Mouse (Mus musculus) liver, embryonic 14.5 days (tissue): ENCODE measurements at regions not wholly inside any gene's neighbourhood (a gene's known extent, or its start where the extent isn't known, plus 50 kb on each side); places are given as distances from the start of the nearest gene placed in this dataset.

Experiments used
- ATAC-seq: fragments of 200-750 bp; cut with Nextera tagmentation; 2 replicates; pipeline ENCODE4 v1.8.0; 2017; ENCODE audit warnings: moderate number of reproducible peaks, mild to moderate bottlenecking, moderate library complexity; ENCODE audit not compliant: insufficient read depth
- DNase-seq, 3 experiments: peaks; one replicate each; pipeline ENCODE4 v3.0.0-alpha.2; 2012 to 2013; ENCODE audit warnings: low read depth in 3 of 3, low spot score in 3 of 3
- H3K27ac ChIP-seq: fragments of 300-500 bp; sonication (generic); 2 replicates; pipeline ENCODE4 v1.5.1; 2014; ENCODE audit warnings: moderate library complexity, mild to moderate bottlenecking, control low read depth, inconsistent platforms
- H3K27me3 ChIP-seq: fragments of 300-500 bp; sonication (generic); 2 replicates; pipeline ENCODE4 v1.6.1; 2014; ENCODE audit warnings: mild to moderate bottlenecking, low read length, moderate library complexity; ENCODE audit not compliant: control insufficient read depth, insufficient read depth
- H3K36me3 ChIP-seq: fragments of 300-500 bp; sonication (generic); replicated peaks from 2 replicates; pipeline ENCODE4 v1.6.1; 2014; ENCODE audit warnings: low read depth; ENCODE audit not compliant: control insufficient read depth, insufficient read depth
- H3K4me1 ChIP-seq, 2 experiments: fragments of 200-500 bp in 1 of 2; fragments of 300-500 bp in 1 of 2; sonication (generic) in 1 of 2; replicated peaks; 2 replicates each; pipeline ENCODE4 v1.6.1; 2012 to 2014; ENCODE audit warnings: antibody characterized with exemption in 1 of 2, inconsistent platforms in 1 of 2, low read length in 1 of 2; ENCODE audit not compliant: control insufficient read depth in 2 of 2, insufficient read depth in 2 of 2
- H3K4me2 ChIP-seq: fragments of 300-500 bp; sonication (generic); 2 replicates; pipeline ENCODE4 v1.6.1; 2014; ENCODE audit warnings: low read depth, mild to moderate bottlenecking, control low read depth, moderate library complexity
- H3K4me3 ChIP-seq, 2 experiments: fragments of 200-500 bp in 1 of 2; fragments of 300-500 bp in 1 of 2; sonication (generic) in 1 of 2; 2 replicates each; pipeline ENCODE4 v1.5.1; 2012 to 2014; ENCODE audit warnings: low read depth in 2 of 2, low read length in 2 of 2, mild to moderate bottlenecking in 2 of 2, control low read depth in 1 of 2, inconsistent platforms in 1 of 2, moderate library complexity in 1 of 2; ENCODE audit not compliant: insufficient read depth in 1 of 2
- H3K9ac ChIP-seq: fragments of 300-500 bp; sonication (generic); replicated peaks from 2 replicates; pipeline ENCODE4 v1.6.1; 2014; ENCODE audit warnings: mild to moderate bottlenecking, control low read depth, moderate library complexity
- H3K9me3 ChIP-seq: fragments of 300-500 bp; sonication (generic); 2 replicates; pipeline ENCODE4 v1.6.1; 2016; ENCODE audit warnings: low read length, mixed read lengths; ENCODE audit not compliant: control insufficient read depth
- CTCF ChIP-seq: IDR thresholded peaks from 2 replicates; pipeline ENCODE4 v1.5.1; 2016; ENCODE audit warnings: antibody characterized with exemption, low read depth, control low read depth
- EP300 ChIP-seq: IDR thresholded peaks from 2 replicates; pipeline ENCODE4 v1.6.1; 2016; ENCODE audit warnings: antibody characterized with exemption, low read depth
- WGBS: fragments of 180-500 bp; shearing (Covaris S2); extraction: QIAGEN DNeasy Blood & Tissue Kit; methylation state at CpG from one replicate; pipeline ENCODE4 v1.1.7; 2014; ENCODE audit not compliant: insufficient replicate concordance; 5-methylcytosine and 5-hydroxymethylcytosine counted together

DNA sequence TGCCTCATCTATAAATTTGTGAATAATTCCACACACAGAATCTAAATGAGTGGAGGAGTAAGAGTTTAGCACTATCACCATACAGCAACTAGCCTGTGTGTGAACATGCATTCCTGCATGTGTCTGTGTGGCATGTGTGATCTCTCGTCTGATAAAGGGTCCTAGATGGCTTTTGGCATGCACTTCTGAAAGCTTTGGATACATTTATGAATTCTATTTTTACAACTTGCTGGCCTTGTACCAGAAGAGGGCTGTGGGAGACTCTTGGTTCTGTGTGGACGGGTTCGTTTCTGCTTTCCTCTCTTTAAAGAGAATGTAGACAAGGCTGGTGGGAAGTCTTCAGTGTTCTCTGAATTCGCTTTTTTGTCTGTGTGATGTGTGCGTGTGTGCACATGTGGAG, 148.7 kb upstream of the Id2 start:
- no peak for TF ChIP-seq CTCF
- TF ChIP-seq EP300, result no peak
- Histone ChIP-seq H3K9me3 (no peaks in the 10 kb centered on the region), H3K27me3 (no peaks in the 10 kb centered on the region), H3K9ac (no peak overlapping the region), H3K27ac (no peak overlapping the region), H3K4me2 (no peak overlapping the region), H3K36me3 (no peaks in the 10 kb centered on the region), H3K4me1 (peaks cover 0 to 4% of the 10 kb centered on the region in 2 experiments; a peak in 1 of 4 replicates), H3K4me3 (no peak overlapping the region)
- DNase-seq (no peak), ATAC-seq (no peak)
- 56% methylated on average over 5 of the region's 5 CpGs for WGBS

DNA sequence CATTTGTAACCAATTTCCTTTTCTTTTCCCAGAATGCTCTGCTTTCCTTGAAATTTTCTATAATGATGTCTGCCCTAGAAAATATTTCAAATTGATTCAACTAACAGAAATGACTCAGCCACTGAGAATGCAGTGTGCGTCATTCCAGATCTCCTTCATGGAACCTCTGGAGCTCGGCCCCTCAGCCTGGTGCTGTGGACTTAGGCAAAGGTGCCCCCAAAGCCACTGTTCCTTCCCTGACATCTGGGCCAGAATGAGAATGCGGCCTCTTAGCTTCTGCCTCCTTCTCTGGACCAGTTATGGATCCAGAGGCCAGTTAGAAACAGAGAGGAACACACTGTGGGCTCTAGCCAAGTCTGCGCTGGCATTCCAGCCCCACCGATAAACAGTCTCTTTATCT, 148.3 kb upstream of the Id2 start:
- Histone ChIP-seq H3K27me3 (no peaks in the 10 kb centered on the region), H3K27ac (no peak overlapping the region), H3K36me3 (no peaks in the 10 kb centered on the region), H3K4me3 (no peak overlapping the region), H3K9ac (no peak overlapping the region), H3K4me1 (peaks cover 0 to 4% of the 10 kb centered on the region in 2 experiments; a peak in 1 of 4 replicates), H3K9me3 (no peaks in the 10 kb centered on the region), H3K4me2 (no peak overlapping the region)
- WGBS, result 68% methylated on average over 5 of the region's 5 CpGs
- ATAC-seq, result no peak
- TF ChIP-seq CTCF (no peak), EP300 (no peak)
- no peak for DNase-seq

DNA sequence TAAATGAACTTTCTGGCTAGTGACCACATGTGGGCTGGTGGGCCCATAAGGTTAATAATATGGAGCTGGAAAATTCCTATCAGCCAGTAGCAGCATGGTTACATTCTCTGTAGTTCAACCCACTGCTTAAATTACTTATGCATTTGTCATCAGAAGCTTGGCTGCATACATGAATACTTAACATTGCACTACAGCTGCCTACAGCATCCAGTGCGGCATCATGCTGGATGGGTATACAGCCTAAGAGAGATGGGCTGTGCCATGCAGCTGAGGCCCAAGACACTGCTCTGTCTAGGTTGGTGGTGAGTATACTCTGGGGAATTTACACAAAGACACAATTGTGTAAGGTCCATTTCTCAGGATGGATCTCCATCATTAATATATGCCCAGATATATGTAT, 147.7 kb upstream of the Id2 start:
- WGBS, result 77% methylated on average over 1 of the region's 1 CpGs
- no peak for DNase-seq

DNA sequence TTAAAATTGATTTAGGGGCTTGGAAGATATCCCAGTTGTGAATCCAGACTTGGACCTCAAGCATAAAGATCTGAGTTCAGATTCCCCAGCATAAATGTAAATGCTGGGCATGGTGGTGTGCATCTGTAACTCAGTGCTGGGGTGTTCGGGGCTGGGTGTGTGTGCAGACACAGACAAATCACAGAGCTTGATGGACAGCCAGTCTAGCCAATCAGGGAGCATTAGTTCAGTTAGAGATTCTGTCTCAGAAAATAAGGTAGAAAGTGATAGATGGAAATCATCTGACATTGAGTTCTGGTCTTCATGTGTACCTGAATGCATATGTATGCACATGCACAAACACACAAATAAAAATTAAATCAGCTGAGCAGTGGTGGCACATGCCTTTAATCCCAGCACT, 147.0 kb upstream of the Id2 start:
- H3K27me3 ChIP-seq, result no peaks in the 10 kb centered on the region
- no peaks in the 10 kb centered on the region for H3K36me3 ChIP-seq
- no peak overlapping the region for H3K4me3 ChIP-seq
- no peak overlapping the region for H3K4me2 ChIP-seq
- H3K9me3 ChIP-seq, result no peaks in the 10 kb centered on the region
- DNase-seq (no peak), ATAC-seq (no peak)
- no peak overlapping the region for H3K9ac ChIP-seq
- peaks cover 0 to 9% of the 10 kb centered on the region in 2 experiments; a peak in 1 of 4 replicates for H3K4me1 ChIP-seq
- TF ChIP-seq CTCF (no peak), EP300 (no peak)
- no peak overlapping the region for H3K27ac ChIP-seq
- WGBS, result 38% methylated on average over 1 of the region's 1 CpGs

More for the DNA sequence above, 147.7 kb upstream of the Id2 start:
- Histone ChIP-seq H3K4me3 (no peak overlapping the region), H3K9ac (no peak overlapping the region), H3K27ac (no peak overlapping the region), H3K4me2 (no peak overlapping the region), H3K36me3 (no peaks in the 10 kb centered on the region), H3K9me3 (no peaks in the 10 kb centered on the region), H3K27me3 (no peaks in the 10 kb centered on the region), H3K4me1 (peaks cover 0 to 8% of the 10 kb centered on the region in 2 experiments; a peak in 1 of 4 replicates)
- TF ChIP-seq EP300 (no peak), CTCF (no peak)
- no peak for ATAC-seq

DNA sequence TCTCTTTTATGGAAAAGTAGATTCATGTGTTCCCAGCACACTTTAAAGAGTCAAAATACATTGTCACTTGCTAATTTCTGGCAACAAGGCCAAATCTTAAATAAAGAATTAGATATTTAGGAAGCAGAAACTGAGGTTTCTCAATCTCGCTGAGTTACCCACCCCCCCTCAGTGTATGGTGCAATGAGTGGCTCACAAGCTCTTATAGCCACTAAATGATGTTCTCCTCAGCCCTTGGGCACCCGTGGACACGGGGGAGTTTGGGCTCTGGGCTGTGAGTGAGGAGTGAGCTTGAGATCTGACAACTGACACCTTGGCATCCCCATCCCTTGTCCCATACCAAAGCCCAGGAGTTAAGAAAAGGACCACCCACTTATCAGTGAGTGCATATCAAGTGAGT, 145.4 kb upstream of the Id2 start:
- Histone ChIP-seq H3K4me2 (no peak overlapping the region), H3K4me3 (no peak overlapping the region), H3K4me1 (peaks cover 0 to 5% of the 10 kb centered on the region in 2 experiments; a peak in 1 of 4 replicates), H3K27me3 (no peaks in the 10 kb centered on the region), H3K27ac (no peak overlapping the region), H3K9ac (no peak overlapping the region), H3K9me3 (no peaks in the 10 kb centered on the region), H3K36me3 (no peaks in the 10 kb centered on the region)
- 44% methylated on average over 3 of the region's 3 CpGs for WGBS
- TF ChIP-seq CTCF (no peak), EP300 (no peak)
- ATAC-seq (no peak), DNase-seq (no peak)
